Mouse (Mus musculus) midbrain, embryonic 11.5 days (tissue): ENCODE results near the gene Snrk. TPM values are rescaled to one million over a fixed set of nuclear protein-coding genes. Genes with fewer than 3 reads are reported as not detected.
"Not testable (repeated sequence)": the region's sequence is repeated elsewhere in the genome, so short reads cannot be mapped to it uniquely, and the experiment has no call there.

ENCODE experiments used
- ATAC-seq: fragments of 200-750 bp; cut with Nextera tagmentation; 2 replicates; pipeline ENCODE4 v1.8.0; 2017; ENCODE audit warnings: moderate TSS enrichment, moderate library complexity; ENCODE audit not compliant: low FRiP score
- DNase-seq: peaks from one replicate; pipeline ENCODE4 v3.0.0; 2015; ENCODE audit warnings: low spot score; ENCODE audit errors: missing footprints
- H3K27ac ChIP-seq: fragments of 300-500 bp; sonication (generic); 2 replicates; pipeline ENCODE4 v1.5.1; 2014; ENCODE audit warnings: low read depth, low read length
- H3K27me3 ChIP-seq: fragments of 300-500 bp; sonication (generic); 2 replicates; pipeline ENCODE4 v1.6.1; 2014; ENCODE audit warnings: mild to moderate bottlenecking, low read length, moderate library complexity, mixed read lengths; ENCODE audit not compliant: control insufficient read depth, insufficient read depth
- H3K36me3 ChIP-seq: fragments of 300-500 bp; sonication (generic); 2 replicates; pipeline ENCODE4 v1.6.1; 2014; ENCODE audit warnings: mild to moderate bottlenecking, low read length, moderate library complexity, mixed read lengths; ENCODE audit not compliant: control insufficient read depth, insufficient read depth
- H3K4me1 ChIP-seq: fragments of 300-500 bp; sonication (generic); 2 replicates; pipeline ENCODE4 v1.6.1; 2014; ENCODE audit warnings: low read length; ENCODE audit not compliant: control insufficient read depth, insufficient read depth
- H3K4me2 ChIP-seq: fragments of 300-500 bp; sonication (generic); 2 replicates; pipeline ENCODE4 v1.6.1; 2014; ENCODE audit warnings: mild to moderate bottlenecking, moderate library complexity
- H3K4me3 ChIP-seq: fragments of 300-500 bp; sonication (generic); 2 replicates; pipeline ENCODE4 v1.5.1; 2014; ENCODE audit warnings: low read depth, low read length
- H3K9ac ChIP-seq: fragments of 300-500 bp; sonication (generic); 2 replicates; pipeline ENCODE4 v1.6.1; 2014; ENCODE audit warnings: low read length
- H3K9me3 ChIP-seq: fragments of 300-500 bp; sonication (generic); 2 replicates; pipeline ENCODE4 v1.6.1; 2016; ENCODE audit warnings: low read length; ENCODE audit not compliant: control insufficient read depth
- WGBS: fragments of 180-500 bp; shearing (Covaris S2); extraction: QIAGEN DNeasy Blood & Tissue Kit; methylation state at CpG from one replicate; pipeline ENCODE4 v1.1.7; 2014; 5-methylcytosine and 5-hydroxymethylcytosine counted together
- polyA plus RNA-seq: library from polyadenylated mRNA; unstranded; fragments of >200 nt; fragmentation: Nextera tagmentation; extraction: Ambion mirVana; gene quantifications from 2 replicates; pipeline ENCODE4 v1.2.1, GENCODE M21; 2014

Snrk gene
- polyA plus RNA-seq, 1 experiment from 2014 or later, result 24.9 TPM

- no peak for DNase-seq
- peaks cover 12% of the 10 kb centered on the region; the same call in 1 of the 2 replicates for H3K36me3 ChIP-seq
- no peak overlapping the region for H3K27ac ChIP-seq
- H3K27me3 ChIP-seq, result no peaks in the 10 kb centered on the region
- no peak overlapping the region for H3K4me2 ChIP-seq
- H3K9me3 ChIP-seq, result no peaks in the 10 kb centered on the region
- WGBS, result 95% methylated on average over 14 of the region's 14 CpGs
- no peak overlapping the region for H3K4me3 ChIP-seq
- no peak overlapping the region for H3K9ac ChIP-seq
- no peaks in the 10 kb centered on the region for H3K4me1 ChIP-seq
- ATAC-seq, result no peak
Observed at GRCm38 (mm10) chr9:122157079-122157441, 40.0 kb downstream of the Snrk start.

- no peak overlapping the region for H3K27ac ChIP-seq
- no peak overlapping the region for H3K9ac ChIP-seq
- H3K27me3 ChIP-seq, result no peaks in the 10 kb centered on the region
- DNase-seq (no peak), ATAC-seq (no peak)
- peaks cover 10% of the 10 kb centered on the region; the same call in 1 of the 2 replicates for H3K36me3 ChIP-seq
- H3K4me3 ChIP-seq, result no peak overlapping the region
- H3K4me1 ChIP-seq, result no peaks in the 10 kb centered on the region
- H3K4me2 ChIP-seq, result no peak overlapping the region
- no peaks in the 10 kb centered on the region for H3K9me3 ChIP-seq
- 93% methylated on average over 4 of the region's 4 CpGs for WGBS
Observed at GRCm38 (mm10) chr9:122164535-122164934, 47.5 kb downstream of the Snrk start.

- not testable (repeated sequence) for H3K27me3 ChIP-seq, DNase-seq, ATAC-seq, H3K9me3 ChIP-seq, H3K4me1 ChIP-seq, H3K4me3 ChIP-seq, H3K36me3 ChIP-seq, H3K4me2 ChIP-seq, H3K9ac ChIP-seq, H3K27ac ChIP-seq
- WGBS, result 93% methylated on average over 5 of the region's 5 CpGs
Observed at GRCm38 (mm10) chr9:122167719-122168118, 50.7 kb downstream of the Snrk start.

- Histone ChIP-seq H3K4me3 (no peak overlapping the region), H3K27me3 (no peaks in the 10 kb centered on the region), H3K27ac (no peak overlapping the region), H3K36me3 (peaks cover 6% of the 10 kb centered on the region; the same call in 1 of the 2 replicates), H3K4me2 (no peak overlapping the region), H3K9me3 (no peaks in the 10 kb centered on the region), H3K4me1 (no peaks in the 10 kb centered on the region), H3K9ac (no peak overlapping the region)
- ATAC-seq, result no peak
- 89% methylated on average over 6 of the region's 6 CpGs for WGBS
- no peak for DNase-seq
Observed at GRCm38 (mm10) chr9:122169901-122170300, 52.8 kb downstream of the Snrk start.

- H3K9ac ChIP-seq, result no peak overlapping the region
- H3K4me3 ChIP-seq, result no peak overlapping the region
- no peak overlapping the region for H3K4me2 ChIP-seq
- H3K27me3 ChIP-seq, result no peaks in the 10 kb centered on the region
- no peak for DNase-seq
- ATAC-seq, result no peak
- H3K27ac ChIP-seq, result no peak overlapping the region
- no peaks in the 10 kb centered on the region for H3K36me3 ChIP-seq
- no peaks in the 10 kb centered on the region for H3K9me3 ChIP-seq
- no peaks in the 10 kb centered on the region for H3K4me1 ChIP-seq
- 83% methylated on average over 11 of the region's 11 CpGs for WGBS
Observed at GRCm38 (mm10) chr9:122172612-122173186, 55.6 kb downstream of the Snrk start.

GRCm38 (mm10) chr9:122173405-122174233, 56.6 kb downstream of the Snrk start:
- H3K27ac ChIP-seq, result no peak overlapping the region
- no peak overlapping the region for H3K4me3 ChIP-seq
- no peaks in the 10 kb centered on the region for H3K36me3 ChIP-seq
- H3K9ac ChIP-seq, result no peak overlapping the region
- no peaks in the 10 kb centered on the region for H3K27me3 ChIP-seq
- WGBS, result 81% methylated on average over 9 of the region's 9 CpGs
- no peak overlapping the region for H3K4me2 ChIP-seq
- ATAC-seq (no peak), DNase-seq (no peak)
- H3K9me3 ChIP-seq, result no peaks in the 10 kb centered on the region
- H3K4me1 ChIP-seq, result no peaks in the 10 kb centered on the region

- Histone ChIP-seq H3K4me2 (no peak overlapping the region), H3K27me3 (no peaks in the 10 kb centered on the region), H3K4me1 (no peaks in the 10 kb centered on the region), H3K9ac (no peak overlapping the region), H3K27ac (no peak overlapping the region), H3K36me3 (no peaks in the 10 kb centered on the region), H3K4me3 (no peak overlapping the region), H3K9me3 (no peaks in the 10 kb centered on the region)
- DNase-seq, result no peak
- no peak for ATAC-seq
- 85% methylated on average over 6 of the region's 6 CpGs for WGBS
Observed at GRCm38 (mm10) chr9:122174723-122175122, 57.7 kb downstream of the Snrk start.

- no peak for ATAC-seq
- Histone ChIP-seq H3K4me1 (no peaks in the 10 kb centered on the region), H3K9ac (no peak overlapping the region), H3K4me2 (no peak overlapping the region), H3K4me3 (no peak overlapping the region), H3K9me3 (no peaks in the 10 kb centered on the region), H3K27me3 (no peaks in the 10 kb centered on the region), H3K27ac (no peak overlapping the region), H3K36me3 (no peaks in the 10 kb centered on the region)
- 88% methylated on average over 7 of the region's 7 CpGs for WGBS
- no peak for DNase-seq
Observed at GRCm38 (mm10) chr9:122177256-122178220, 60.5 kb downstream of the Snrk start.
